Mouse (Mus musculus) cortical plate, adult 2 months (tissue): ENCODE results near the gene Ahctf1. TPM values are rescaled to one million over a fixed set of nuclear protein-coding genes. Genes with fewer than 3 reads are reported as not detected.

Experiments
- H3K27ac ChIP-seq: fragments of 200-500 bp; 2 replicates; pipeline ENCODE4 v1.5.1; 2012; ENCODE audit warnings: low read length, control low read depth, inconsistent platforms; ENCODE audit not compliant: insufficient read depth
- H3K4me1 ChIP-seq: fragments of 200-500 bp; 2 replicates; pipeline ENCODE4 v1.6.1; 2011; ENCODE audit warnings: low read length; ENCODE audit not compliant: control insufficient read depth, insufficient read depth
- H3K4me3 ChIP-seq: fragments of 200-500 bp; 2 replicates; pipeline ENCODE4 v1.5.1; 2011; ENCODE audit warnings: mild to moderate bottlenecking, low read length, control low read depth; ENCODE audit not compliant: insufficient read depth
- CTCF ChIP-seq: fragments of 200-500 bp; IDR thresholded peaks from 2 replicates; pipeline ENCODE4 v1.5.1; 2011; ENCODE audit warnings: mild to moderate bottlenecking, control low read depth, low read length; ENCODE audit not compliant: insufficient read depth; ENCODE audit errors: extremely low read depth
- POLR2A ChIP-seq: fragments of 200-500 bp; IDR thresholded peaks from 2 replicates; pipeline ENCODE4 v1.6.1; 2011; ENCODE audit warnings: mild to moderate bottlenecking, low read length, control low read depth; ENCODE audit not compliant: insufficient read depth; ENCODE audit errors: extremely low read depth
- polyA plus RNA-seq: library from polyadenylated mRNA; depleted of rRNA; stranded (reverse); fragments of >200 nt; gene quantifications from 2 replicates; pipeline ENCODE4 v1.2.3, GENCODE M21; 2012; rRNA removed

Gene Ahctf1
- polyA plus RNA-seq, result 26.2 and 27.1 TPM in 2 replicates

DNA sequence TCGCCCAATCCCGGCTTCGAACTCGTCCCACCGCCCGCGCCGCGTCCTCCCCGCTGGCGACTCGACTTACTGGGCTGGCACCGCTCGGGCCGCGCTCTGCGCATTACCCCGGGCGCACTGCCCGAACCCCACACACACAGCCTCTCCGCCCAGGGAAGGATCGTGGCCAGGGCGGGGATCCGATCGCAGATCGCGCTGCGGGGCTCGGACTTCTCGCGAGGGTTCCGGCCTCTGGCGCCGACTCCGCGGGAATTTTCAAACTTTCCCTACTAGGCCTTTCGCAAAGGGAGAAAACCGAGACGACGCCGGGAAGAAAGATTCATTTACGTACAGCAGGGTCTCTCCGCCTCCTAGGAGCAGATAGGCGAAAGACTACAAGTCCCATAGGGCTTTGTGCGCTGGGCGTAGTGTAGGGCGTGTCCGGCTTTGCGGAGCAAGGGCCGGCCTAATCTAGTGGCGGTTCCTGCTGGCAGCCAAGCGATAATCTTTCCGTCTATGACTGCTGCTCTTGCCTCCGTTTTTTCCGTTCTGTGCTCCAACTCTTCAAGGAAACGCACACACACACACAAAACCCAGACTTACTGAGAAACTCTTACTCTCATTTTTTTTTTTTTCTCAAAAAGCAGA, at the start of gene Ahctf1:
Gene Ahctf1, minus strand, starts transcription at position 168 of the 627 bp plus-strand sequence.
- peak within 1 kb of the TSS; percentile 35 for H3K4me3 ChIP-seq
- TF ChIP-seq POLR2A (peak; percentile 78), CTCF (no peak)
- peak within 1 kb of the TSS; percentile 52; the same call in 1 of the 2 replicates for H3K27ac ChIP-seq
- peaks cover 3% of the 10 kb centered on the region; the same call in 1 of the 2 replicates for H3K4me1 ChIP-seq

DNA sequence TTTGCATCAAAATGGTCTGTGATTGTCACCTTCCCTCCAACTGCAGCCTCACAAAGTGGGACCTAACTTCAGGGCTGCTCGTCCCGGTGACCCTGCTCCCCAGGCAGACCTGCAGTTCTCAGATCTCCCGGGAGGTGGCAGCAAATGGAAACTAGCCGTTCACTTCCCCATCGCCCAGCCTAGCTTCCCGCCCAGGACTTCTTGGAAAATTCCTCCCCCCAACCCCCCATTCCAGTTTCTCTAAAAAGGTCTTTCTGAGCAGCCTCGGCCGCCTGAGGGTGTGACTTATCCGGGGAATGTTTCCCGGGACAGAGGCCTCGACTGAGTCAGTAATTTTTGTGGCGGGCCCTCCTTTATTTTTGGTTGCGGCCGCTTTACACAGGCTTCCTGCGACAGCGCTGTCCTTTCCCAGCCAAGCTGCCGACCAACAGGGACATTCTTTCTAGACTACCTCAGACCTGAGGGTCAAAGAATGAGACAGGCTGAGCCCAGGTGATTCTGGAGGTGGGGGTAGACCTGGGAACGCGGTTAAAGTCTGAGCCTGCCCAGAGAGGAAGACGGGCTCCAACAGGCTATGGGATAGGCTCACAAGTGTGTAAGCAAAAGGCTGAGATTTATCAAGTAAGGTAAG, 44.4 kb upstream of the Ahctf1 start:
- TF ChIP-seq POLR2A (no peak), CTCF (peak; percentile 82)
- Histone ChIP-seq H3K4me1 (no peaks in the 10 kb centered on the region), H3K27ac (no peak overlapping the region), H3K4me3 (peak overlapping the region; percentile 22)

DNA sequence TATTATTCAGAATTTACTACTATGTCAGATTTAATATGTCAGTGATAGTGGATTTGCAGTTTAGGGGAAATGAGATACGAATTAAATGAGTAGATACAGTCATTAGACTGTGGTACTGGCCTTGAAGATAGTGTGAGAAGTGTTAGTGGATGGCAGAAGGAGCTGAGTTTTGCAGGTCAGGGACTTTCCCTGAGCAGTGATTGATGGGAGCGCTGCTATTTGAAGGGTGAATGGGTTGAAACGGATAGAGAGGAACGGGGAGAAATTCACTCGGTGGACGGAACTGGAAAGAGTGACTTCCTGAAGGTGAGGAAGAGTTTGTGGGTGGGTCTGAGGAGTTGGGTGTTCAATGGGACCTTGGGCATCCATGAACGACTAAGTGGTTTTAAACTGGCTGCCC, 43.7 kb upstream of the Ahctf1 start:
- Histone ChIP-seq H3K27ac (no peak overlapping the region), H3K4me3 (no peak overlapping the region), H3K4me1 (no peaks in the 10 kb centered on the region)
- TF ChIP-seq CTCF, result no peak
- TF ChIP-seq POLR2A, result no peak

DNA sequence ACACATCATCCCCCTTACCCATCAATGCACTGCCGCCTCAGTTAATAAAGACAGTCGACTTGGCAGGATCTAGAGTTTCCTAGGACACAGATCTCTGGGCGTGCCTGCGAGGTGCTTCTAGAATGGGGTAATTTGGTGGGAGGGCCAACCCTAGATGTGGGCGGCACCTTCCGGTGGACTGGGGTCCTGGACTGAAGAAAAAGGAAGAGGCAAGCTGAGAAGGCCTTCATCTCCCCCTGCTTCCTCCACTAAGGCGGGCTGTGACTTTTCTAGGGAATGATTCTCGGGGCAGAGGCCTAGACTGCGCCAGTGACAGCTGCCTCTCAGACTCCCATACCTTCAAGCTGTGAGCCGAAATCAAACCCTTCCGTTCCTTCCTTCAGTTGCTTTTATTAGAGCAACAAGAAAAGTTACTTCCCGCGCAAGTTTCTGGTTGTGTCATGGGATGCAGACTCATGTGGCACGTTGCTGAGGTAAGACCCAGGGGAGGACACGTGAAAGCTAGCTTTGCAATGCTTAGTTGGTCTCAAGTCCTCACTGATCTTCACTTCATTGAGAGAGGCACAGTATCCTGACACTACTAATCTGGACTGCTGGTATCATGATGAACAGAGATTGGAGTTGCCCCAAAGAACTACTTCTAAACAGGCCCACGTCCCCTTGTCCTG, 42.5 kb upstream of the Ahctf1 start:
- H3K27ac ChIP-seq, result no peak overlapping the region
- TF ChIP-seq CTCF (no peak), POLR2A (no peak)
- no peak overlapping the region for H3K4me3 ChIP-seq
- no peaks in the 10 kb centered on the region for H3K4me1 ChIP-seq

DNA sequence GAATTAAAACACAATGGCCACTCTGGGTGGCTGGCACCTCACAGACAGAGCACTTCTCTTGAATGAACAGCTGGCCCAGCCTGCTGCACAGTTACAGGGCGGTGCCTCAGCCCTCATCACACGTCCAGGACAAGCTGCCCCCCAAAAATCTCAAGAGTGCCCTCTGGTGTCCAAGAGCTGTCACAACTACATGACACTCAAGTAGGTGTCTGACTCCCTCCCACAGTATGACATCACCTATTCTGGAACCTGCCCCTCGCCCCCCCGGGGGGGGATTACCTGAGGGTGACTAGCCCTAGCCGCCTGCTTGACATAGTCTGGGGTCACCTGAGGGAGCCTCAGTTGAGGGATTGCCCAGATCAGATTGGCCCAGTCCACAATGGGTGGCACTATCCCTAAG, 41.4 kb upstream of the Ahctf1 start:
- H3K4me3 ChIP-seq, result no peak overlapping the region
- H3K27ac ChIP-seq, result no peak overlapping the region
- H3K4me1 ChIP-seq, result no peaks in the 10 kb centered on the region
- TF ChIP-seq POLR2A (no peak), CTCF (peak; percentile 61)

DNA sequence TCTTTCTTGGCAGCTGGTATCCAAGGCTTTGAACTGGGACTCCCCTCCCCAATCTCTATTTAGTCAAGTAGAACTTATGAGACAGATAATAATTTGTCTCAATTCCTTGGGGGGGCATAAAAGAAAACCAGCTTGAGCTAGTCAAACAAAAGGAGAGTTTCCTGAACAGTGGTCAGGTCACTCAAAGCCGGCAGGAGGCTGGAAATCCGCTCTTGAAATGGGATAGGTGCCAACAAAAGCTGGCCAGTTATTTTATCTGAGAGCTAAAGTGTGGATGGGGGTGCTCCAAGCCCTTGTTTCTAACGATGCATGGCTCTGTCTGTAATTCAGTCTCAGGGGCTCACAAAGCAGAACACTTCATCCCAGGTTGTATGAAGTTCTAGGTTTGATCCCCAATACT, 40.5 kb upstream of the Ahctf1 start:
- TF ChIP-seq POLR2A (no peak), CTCF (no peak)
- no peak overlapping the region for H3K4me3 ChIP-seq
- no peaks in the 10 kb centered on the region for H3K4me1 ChIP-seq
- no peak overlapping the region for H3K27ac ChIP-seq

DNA sequence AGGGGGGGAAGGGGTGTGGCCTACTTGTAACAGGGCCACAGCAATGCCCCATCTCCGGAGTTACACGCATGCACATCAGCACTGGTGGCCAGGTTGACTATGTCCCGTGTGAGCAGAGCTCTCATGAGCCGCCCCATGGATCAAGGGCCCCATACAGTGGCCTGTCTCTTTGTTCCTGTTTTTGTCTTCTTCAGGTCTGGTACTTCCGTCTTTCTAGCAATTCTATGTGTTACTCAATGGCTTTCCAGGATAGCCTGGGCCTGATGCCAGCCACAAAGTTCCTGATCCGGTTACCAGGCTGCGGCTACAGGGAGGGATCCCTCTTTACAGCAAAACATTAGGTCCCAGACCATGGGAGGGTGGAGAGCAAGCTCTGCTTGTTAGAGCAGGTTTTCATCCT, 39.1 kb upstream of the Ahctf1 start:
- Histone ChIP-seq H3K4me1 (no peaks in the 10 kb centered on the region), H3K4me3 (no peak overlapping the region), H3K27ac (no peak overlapping the region)
- TF ChIP-seq CTCF (no peak), POLR2A (no peak)

DNA sequence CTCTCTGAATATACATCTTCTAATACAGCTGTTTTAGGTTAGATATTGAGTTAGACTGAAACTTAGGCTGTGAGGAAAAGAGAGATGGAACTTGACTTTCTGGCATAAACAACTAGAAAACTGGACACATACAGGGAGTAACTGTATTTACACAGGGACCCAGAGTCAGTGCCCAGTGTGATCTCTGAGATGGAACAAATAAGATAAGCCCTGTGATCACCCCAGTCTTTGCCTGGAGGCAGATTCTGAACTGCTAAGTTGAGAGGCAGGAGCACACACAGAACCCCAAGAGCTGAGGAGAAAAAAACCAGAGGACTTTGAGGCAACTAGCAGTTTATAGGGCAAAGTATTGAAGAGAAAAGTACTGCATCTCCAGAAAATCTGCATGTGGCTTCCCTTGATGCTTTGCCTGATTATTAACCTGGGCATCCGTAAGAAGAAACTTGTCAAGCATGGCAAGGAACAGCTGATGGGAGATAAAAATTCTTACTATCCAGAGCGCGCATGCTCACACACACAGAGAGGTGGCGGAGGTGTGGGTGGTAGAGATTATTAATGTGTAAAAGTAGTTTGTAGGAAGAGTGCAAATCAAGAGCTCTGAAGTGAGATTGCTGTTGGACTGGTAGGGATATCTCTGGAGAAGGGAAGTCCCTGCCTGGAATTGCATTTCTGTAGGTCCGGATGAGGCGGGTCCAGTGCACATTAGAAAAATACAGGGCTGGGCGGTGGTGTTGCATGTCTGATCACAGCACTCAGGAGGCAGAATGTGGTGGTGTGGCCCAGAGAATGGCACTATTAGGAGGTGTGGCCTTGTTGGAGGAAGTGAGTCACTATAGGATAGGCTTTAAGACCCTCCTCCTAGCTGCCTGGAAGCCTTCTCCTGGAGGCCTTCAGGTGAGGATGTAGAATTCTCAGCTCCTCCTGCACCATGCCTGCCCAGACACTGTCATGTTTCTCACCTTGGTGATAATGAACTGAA, 33.2 kb upstream of the Ahctf1 start:
- H3K4me1 ChIP-seq, result no peaks in the 10 kb centered on the region
- no peak overlapping the region for H3K4me3 ChIP-seq
- no peak for TF ChIP-seq CTCF
- TF ChIP-seq POLR2A, result no peak

DNA sequence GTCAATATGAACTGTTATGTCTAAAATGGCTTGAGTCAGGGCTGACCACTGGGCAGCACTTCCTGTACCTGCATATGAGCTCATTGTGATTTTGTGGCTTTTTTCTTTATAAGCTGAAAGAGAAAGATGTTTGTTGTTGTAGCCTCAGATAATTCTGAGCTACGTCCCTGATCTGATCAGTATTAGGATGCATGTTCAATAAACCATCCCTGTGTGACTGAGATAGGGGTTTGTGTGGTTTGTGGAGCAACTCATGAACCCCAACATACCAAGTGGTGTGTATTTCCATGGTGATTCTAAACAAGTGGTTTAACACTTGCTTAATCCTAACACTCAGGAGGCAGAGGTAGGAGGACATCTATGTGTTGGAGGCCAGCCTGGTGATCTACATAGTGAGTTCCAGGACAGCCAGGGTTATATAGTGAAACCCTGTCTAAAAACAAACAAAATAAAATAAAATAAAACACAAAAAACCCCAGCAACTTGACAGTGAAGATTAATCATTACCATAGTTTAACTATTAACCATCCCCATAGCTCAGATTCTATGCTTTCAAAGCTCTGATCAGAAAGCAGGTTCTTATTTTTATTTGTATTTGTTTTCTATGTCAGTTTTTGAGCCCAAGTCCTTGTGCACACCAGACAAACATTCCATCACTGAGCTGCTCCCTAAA, 32.4 kb upstream of the Ahctf1 start:
- Histone ChIP-seq H3K4me1 (no peaks in the 10 kb centered on the region), H3K27ac (no peak overlapping the region)
- TF ChIP-seq POLR2A, result no peak
- no peak for TF ChIP-seq CTCF

More for the DNA sequence above, 33.2 kb upstream of the Ahctf1 start:
- H3K27ac ChIP-seq, result no peak overlapping the region

More for the DNA sequence above, 32.4 kb upstream of the Ahctf1 start:
- H3K4me3 ChIP-seq, result no peak overlapping the region
